Mouse (Mus musculus) Patski (cell line): ENCODE measurements around the gene Gm26920. TPM values are rescaled to one million over a fixed set of nuclear protein-coding genes. Genes with fewer than 3 reads are reported as not detected.
A peak's percentile ranks its signal among the peaks of the same experiment; 100 is the strongest.

Source experiments
- ATAC-seq: fragments of 100-300 bp; one replicate; pipeline ENCODE4 v1.8.0; 2021
- CTCF ChIA-PET: fragments of 350-600 bp; sonication (Branson Sonifier 250); formaldehyde crosslinking; loops from one replicate; lab custom pipeline; 2022; ENCODE audit warnings: inconsistent platforms; lab: Charles Lee
- POLR2A ChIA-PET: fragments of 350-600 bp; sonication (Branson Sonifier 250); formaldehyde crosslinking; loops from one replicate; lab custom pipeline; 2022; ENCODE audit warnings: antibody characterized with exemption, inconsistent platforms; lab: Charles Lee
- DNase-seq: peaks from one replicate; pipeline ENCODE4 v3.0.0-alpha.2; 2011; ENCODE audit warnings: low read depth, low spot score
- H3K27me3 ChIP-seq: fragments of 371-371 bp; one replicate; pipeline ENCODE4 v1.5.1; 2021
- CTCF ChIP-seq: fragments of 100-300 bp; IDR thresholded peaks from one replicate; pipeline ENCODE4 v1.5.1; 2021
- in situ Hi-C: fragments of 300-500 bp; cut with MboI; formaldehyde crosslinking; loops from 3 replicates; pipeline ENCODE4 v1.11.1; 2018; ENCODE audit warnings: low pct_unique_long_range_greater_than_20kb, mixed read lengths
- polyA plus RNA-seq: library from polyadenylated mRNA; unstranded; gene quantifications from one replicate; pipeline ENCODE4 v1.2.3, GENCODE M21; 2021

Gm26920 gene
- polyA plus RNA-seq, 1 experiment from 2014 or later = 1.1 TPM

DNA sequence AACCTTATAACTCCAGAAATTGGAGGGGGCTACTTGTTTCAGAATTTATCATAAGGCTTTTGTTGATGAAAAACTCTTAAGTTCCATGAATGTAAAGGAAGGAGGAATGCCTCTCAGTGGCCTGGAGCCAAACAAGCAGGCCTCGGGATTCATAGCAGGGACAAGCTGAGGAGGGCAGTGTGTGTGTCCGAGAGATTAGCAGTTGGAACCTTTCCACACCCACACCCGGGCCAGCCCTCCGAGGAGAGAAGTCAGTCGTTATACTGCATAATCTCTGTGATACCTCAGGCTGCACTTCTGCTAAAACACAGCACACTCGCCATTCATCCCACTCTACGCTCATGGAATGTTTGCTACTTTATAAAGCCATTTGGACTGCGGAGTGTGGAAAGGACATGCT is 66.4 kb downstream of the Gm26920 start:
- DNase-seq = no peak
- no peak for TF ChIP-seq CTCF
- H3K27me3 ChIP-seq = no peaks in the 10 kb centered on the region
- ChIA-PET POLR2A (no interaction called here), CTCF (interaction anchor here (1.3 to 1.4 kb wide), 4 partner anchors 11 to 41 kb away, joined by 3 to 4 read pairs (median 4); no protein-coding TSS in a partner anchor)
- no peak for ATAC-seq
- in situ Hi-C loops = no loop called here

DNA sequence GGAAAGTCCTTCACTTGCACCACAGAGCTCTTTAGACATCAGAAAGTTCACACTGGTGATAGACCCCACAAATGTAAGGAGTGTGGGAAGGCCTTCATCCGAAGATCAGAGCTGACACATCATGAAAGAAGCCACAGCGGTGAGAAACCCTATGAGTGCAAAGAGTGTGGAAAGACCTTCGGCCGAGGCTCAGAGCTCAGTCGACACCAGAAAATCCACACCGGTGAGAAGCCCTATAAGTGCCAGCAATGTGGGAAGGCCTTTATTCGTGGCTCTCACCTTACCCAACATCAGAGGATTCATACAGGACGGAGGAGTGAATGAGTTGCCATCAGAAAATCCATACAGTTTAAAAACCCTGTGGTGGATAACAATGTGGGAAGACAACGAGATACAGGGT is 66.9 kb downstream of the Gm26920 start:
- no peak for ATAC-seq
- no peak for TF ChIP-seq CTCF
- ChIA-PET CTCF (interaction anchor here (0.6 to 1.4 kb wide), 3 partner anchors 11 to 41 kb away, joined by 3 to 4 read pairs (median 3); no protein-coding TSS in a partner anchor), POLR2A (no interaction called here)
- no peak for DNase-seq
- in situ Hi-C loops = no loop called here
- no peaks in the 10 kb centered on the region for H3K27me3 ChIP-seq

DNA sequence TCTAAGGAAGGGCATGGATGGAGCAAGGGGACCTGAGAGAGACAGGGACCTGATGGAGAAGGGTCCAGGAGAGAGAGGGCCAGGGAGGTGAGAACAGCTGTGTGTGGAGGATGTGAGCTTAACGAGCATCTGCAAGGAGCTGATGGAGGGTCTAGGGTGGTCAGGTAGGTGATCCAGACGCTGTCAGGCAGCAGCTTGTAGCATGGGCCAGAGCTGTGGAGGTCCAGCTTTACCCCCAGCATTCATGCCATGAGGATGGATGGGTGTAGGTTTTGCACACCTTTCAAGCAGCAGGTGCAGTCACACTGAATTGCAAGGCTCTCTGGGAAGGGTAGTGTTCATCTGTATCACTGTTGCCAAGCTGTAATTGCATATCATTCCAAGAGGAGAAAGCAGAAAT is 70.7 kb downstream of the Gm26920 start:
- no peak for ATAC-seq
- no peaks in the 10 kb centered on the region for H3K27me3 ChIP-seq
- in situ Hi-C loops = no loop called here
- TF ChIP-seq CTCF = no peak
- ChIA-PET POLR2A (no interaction called here), CTCF (no interaction called here)
- DNase-seq = no peak

- ATAC-seq (no peak), DNase-seq (no peak)
- ChIA-PET POLR2A (no interaction called here), CTCF (no interaction called here)
- TF ChIP-seq CTCF = no peak
- in situ Hi-C loops = no loop called here
- no peaks in the 10 kb centered on the region for H3K27me3 ChIP-seq
These were observed 73.0 kb downstream of the Gm26920 start for GRCm38 (mm10) chr7:30017226-30017625.

- H3K27me3 ChIP-seq = no peaks in the 10 kb centered on the region
- in situ Hi-C loops = no loop called here
- TF ChIP-seq CTCF = peak; percentile 64
- ATAC-seq (peak; percentile 69), DNase-seq (no peak)
- ChIA-PET POLR2A (no interaction called here), CTCF (interaction anchor here (0.9 to 2.0 kb wide), 8 partner anchors 8 to 204 kb away, joined by 3 to 7 read pairs (median 4); partner anchors contain the start of genes Gm26920 and Zfp566)
These were observed 77.2 kb downstream of the Gm26920 start for GRCm38 (mm10) chr7:30012956-30013363.

DNA sequence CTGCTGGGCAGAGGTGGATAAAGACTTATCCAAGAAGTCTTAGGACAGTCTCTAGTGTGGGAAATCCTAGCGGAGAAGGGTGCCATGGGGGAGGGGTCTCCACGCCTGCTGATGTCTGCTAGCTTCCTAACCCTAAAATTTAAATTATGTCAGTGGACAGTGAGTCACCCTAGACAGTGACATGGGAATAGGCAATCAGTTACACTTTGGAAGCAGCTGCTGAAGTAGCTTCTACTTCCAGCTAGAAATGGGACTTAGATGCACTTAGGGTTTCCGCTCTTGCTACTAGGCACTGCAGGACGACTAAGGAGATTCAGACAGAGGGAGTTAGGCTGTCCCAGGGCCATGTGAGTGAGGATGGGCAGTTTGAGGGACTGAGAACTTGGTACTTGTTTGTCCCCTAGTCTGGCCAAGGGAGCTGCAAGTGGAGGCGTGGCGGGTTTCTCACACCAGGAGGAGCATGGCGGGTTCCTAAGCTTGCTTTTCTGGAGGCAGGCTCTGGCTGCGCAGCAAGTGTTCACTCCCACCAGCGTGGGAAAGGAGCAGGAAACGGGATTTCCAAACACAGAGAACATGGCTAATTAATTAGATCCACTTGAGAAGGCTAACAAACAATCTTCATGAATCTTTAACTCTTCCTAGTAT is 79.5 kb downstream of the Gm26920 start:
- ChIA-PET POLR2A (no interaction called here), CTCF (interaction anchor here (1.4 to 1.5 kb wide), 2 partner anchors 11 to 36 kb away, joined by 4 to 6 read pairs; no protein-coding TSS in a partner anchor)
- no peak for TF ChIP-seq CTCF
- in situ Hi-C loops = no loop called here
- no peak for DNase-seq
- no peak for ATAC-seq
- no peaks in the 10 kb centered on the region for H3K27me3 ChIP-seq

DNA sequence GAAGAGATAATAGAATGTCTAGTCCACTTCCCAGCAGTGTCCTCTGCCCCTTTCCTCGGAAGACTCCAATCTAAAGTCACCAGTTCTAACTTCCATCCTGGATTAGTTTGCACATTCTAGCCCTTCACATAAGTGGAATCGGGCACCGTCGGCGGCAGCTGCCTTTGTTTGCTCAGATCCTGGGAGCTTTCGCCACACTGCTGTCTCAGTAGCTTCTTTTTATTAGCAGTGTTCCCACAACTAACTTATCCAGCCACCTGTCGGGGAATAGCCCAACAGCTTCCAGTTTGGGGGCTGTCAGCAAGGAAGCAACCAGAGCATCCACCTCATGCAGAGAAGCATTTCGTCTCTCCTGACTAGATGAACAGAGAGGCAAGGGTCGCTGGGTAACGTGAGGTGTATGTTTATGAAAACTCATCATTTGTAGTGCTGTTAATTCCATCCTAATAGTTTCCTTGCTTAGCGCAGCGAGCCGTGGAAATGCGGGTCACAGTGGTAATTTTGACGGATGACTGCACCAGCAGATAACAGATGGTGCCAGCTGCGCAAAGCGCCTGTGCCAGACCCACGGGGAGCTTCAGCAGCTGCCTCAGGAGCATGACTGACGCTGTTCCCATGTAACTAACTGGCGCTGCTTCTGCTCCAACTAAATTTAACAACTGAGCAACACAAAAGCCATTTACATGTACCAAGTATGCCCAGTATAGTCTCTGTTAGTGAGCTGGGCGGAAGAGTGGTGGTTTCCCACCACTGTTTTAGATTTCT is 80.7 kb downstream of the Gm26920 start:
- in situ Hi-C loops = no loop called here
- ChIA-PET CTCF (interaction anchor here (1.5 kb wide), 1 partner anchor 12 kb away, joined by 6 read pairs; no protein-coding TSS in a partner anchor), POLR2A (no interaction called here)
- peak; percentile 35 for ATAC-seq
- no peaks in the 10 kb centered on the region for H3K27me3 ChIP-seq
- no peak for TF ChIP-seq CTCF
- peak; percentile 34 for DNase-seq

GRCm38 (mm10) chr7:30008020-30008690 is 82.1 kb downstream of the Gm26920 start:
- no peak for TF ChIP-seq CTCF
- ATAC-seq (no peak), DNase-seq (no peak)
- POLR2A ChIA-PET = interaction anchor here (0.6 to 1.1 kb wide), 3 partner anchors 14 to 35 kb away, joined by 3 to 4 read pairs (median 3); no protein-coding TSS in a partner anchor
- in situ Hi-C loops = no loop called here
- CTCF ChIA-PET = no interaction called here
- H3K27me3 ChIP-seq = no peaks in the 10 kb centered on the region

DNA sequence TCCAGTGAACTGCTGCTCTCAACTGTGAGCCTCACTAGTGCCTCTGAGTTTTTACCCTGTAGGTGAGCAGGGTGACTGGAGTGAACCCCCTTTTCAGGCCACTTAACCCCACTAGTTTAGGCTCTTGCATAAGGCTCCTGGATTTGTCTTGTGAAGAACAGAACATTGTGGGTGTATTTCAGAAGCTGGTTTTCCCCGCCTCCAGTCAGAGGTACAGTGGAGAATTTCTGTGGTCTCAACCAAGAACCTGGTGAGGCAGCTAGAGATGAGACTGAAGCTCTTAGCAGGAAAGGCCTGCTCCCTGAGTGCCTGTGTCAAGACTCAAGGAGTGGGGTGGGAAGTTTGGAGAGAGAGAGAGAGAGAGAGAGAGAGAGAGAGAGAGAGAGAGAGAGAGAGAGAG is 82.6 kb downstream of the Gm26920 start:
- no peak for TF ChIP-seq CTCF
- ATAC-seq (no peak), DNase-seq (no peak)
- no peaks in the 10 kb centered on the region for H3K27me3 ChIP-seq
- ChIA-PET POLR2A (interaction anchor here (1.0 kb wide), 1 partner anchor 15 kb away, joined by 3 read pairs; no protein-coding TSS in a partner anchor), CTCF (interaction anchor here (1.2 kb wide), 1 partner anchor 28 kb away, joined by 3 read pairs; no protein-coding TSS in a partner anchor)
- in situ Hi-C loops = no loop called here

Other genes with a start within 250 kb of the Gm26920 start
- gene Zfp940, start 236.7 kb downstream of the Gm26920 start, polyA plus RNA-seq = 6.1 TPM
- gene Zfp420, start 230.4 kb downstream of the Gm26920 start, polyA plus RNA-seq = 5.3 TPM
- gene Zfp27, start 183.8 kb downstream of the Gm26920 start, polyA plus RNA-seq = 11.3 TPM
- gene Zfp383, start 182.2 kb downstream of the Gm26920 start, polyA plus RNA-seq = 9.3 TPM
- gene Zfp74, start 136.3 kb downstream of the Gm26920 start, polyA plus RNA-seq = 12.1 TPM
- 12.0 TPM for gene Zfp568, start 106.5 kb downstream of the Gm26920 start, polyA plus RNA-seq
- gene Zfp14, start 39.0 kb downstream of the Gm26920 start, polyA plus RNA-seq = 3.4 TPM
- 13.7 TPM for gene Zfp82, start 17.5 kb downstream of the Gm26920 start, polyA plus RNA-seq
- 5.3 TPM for gene Zfp566, start 117 bp upstream of the Gm26920 start, polyA plus RNA-seq
- 55.7 TPM for gene Zfp260, start 4.4 kb upstream of the Gm26920 start, polyA plus RNA-seq
- gene Zfp382, start 31.5 kb upstream of the Gm26920 start, polyA plus RNA-seq = 8.7 TPM
- 56.4 TPM for gene Zfp146, start 79.3 kb upstream of the Gm26920 start, polyA plus RNA-seq
- 0.89 TPM for gene Cox7a1, start 93.7 kb upstream of the Gm26920 start, polyA plus RNA-seq
- 456 TPM for gene Capns1, start 108.4 kb upstream of the Gm26920 start, polyA plus RNA-seq
- gene Polr2i, start 141.5 kb upstream of the Gm26920 start, polyA plus RNA-seq = 79.3 TPM
- gene Tbcb, start 141.9 kb upstream of the Gm26920 start, polyA plus RNA-seq = 87.4 TPM
- not detected for gene Ovol3, start 145.3 kb upstream of the Gm26920 start, polyA plus RNA-seq
- gene Thap8, start 189.7 kb upstream of the Gm26920 start, polyA plus RNA-seq = 0.14 TPM
- gene Wdr62, start 190.0 kb upstream of the Gm26920 start, polyA plus RNA-seq = 9.7 TPM
- gene Clip3, start 201.3 kb upstream of the Gm26920 start, polyA plus RNA-seq = 78.3 TPM
- gene Alkbh6, start 218.3 kb upstream of the Gm26920 start, polyA plus RNA-seq = 35.2 TPM
- gene Syne4, start 224.4 kb upstream of the Gm26920 start, polyA plus RNA-seq = 2.6 TPM
- gene E130208F15Rik, start 231.3 kb upstream of the Gm26920 start, polyA plus RNA-seq = 3.3 TPM
- gene Sdhaf1, start 233.5 kb upstream of the Gm26920 start, polyA plus RNA-seq = 6.4 TPM